Mouse (Mus musculus) lung, postnatal 4 days (tissue): Measurements from ENCODE around the gene Podnl1.

Source experiments
- DNase-seq, 2 experiments: peaks; one replicate each; pipeline ENCODE4 v3.0.0; 2021

Gene Podnl1

DNA sequence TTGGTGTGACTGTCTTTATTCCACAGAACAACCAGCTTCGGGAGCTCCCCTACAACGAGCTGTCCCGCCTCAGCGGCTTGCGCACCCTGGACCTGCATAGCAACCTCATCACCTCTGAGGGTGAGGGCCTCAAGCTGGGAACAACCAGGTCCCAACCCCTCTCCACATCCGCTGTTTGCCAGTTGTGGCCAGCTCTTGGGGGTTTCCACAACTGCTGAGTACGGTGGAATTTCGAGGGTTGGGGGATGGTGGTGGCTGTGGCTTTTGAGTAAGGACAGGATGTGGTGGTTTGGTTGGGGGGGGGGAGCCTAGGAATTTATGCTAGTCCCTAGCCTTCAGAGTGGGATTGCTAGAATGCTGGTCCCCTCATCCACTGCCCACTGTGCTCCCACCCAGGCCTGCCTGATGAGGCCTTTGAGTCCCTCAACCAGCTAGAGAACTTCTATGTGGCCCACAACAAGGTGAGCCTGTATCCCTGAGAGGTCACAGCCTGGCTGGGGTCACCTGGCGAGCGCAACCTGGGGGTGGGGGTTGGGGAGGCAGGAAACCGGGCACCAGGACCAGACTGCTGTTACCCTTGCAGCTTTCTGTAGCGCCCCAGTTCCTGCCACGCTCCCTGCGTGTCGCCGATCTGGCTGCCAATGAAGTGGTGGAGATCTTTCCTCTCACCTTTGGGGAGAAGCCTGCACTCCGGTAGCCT lies 1.6 kb downstream of the Podnl1 start:
- peak in 1 of 2 experiments; percentile 44 for DNase-seq

DNA sequence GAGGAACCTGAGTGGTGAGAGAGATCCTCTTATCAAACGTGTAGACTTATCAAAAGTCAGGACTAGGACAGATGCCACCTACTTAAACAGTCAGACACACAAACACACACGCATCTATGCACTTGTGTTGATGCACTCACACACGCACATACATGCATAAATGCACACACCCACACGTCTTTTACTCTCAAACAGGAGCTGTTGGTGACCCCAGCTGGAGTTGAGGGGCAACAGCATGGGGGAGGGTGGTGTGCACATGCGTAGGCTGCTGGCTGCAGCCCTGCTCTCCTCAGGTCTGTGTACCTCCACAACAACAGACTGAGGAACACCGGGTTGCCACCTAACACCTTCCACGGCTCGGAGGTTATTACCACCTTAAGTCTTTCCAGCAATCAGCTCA lies 2.5 kb downstream of the Podnl1 start:
- no peak for DNase-seq

DNA sequence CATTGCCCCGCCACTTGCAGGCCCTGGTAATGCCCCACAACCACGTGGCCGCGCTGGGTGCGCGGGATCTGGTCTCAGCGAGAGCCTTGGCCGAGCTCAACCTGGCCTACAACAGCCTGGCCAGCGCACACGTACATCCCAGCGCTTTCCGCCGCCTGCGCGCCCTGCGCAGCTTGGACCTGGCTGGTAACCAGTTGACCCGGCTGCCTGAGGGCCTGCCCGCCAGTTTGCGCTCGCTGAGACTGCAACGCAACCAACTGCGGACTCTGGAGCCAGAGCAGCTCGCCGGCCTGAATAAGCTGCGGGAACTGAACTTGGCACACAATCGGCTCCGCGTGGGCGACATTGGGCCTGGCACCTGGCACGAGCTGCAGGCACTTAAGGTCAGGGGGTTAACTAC lies 5.0 kb downstream of the Podnl1 start:
- peak in 1 of 2 experiments; percentile 31 for DNase-seq

DNA sequence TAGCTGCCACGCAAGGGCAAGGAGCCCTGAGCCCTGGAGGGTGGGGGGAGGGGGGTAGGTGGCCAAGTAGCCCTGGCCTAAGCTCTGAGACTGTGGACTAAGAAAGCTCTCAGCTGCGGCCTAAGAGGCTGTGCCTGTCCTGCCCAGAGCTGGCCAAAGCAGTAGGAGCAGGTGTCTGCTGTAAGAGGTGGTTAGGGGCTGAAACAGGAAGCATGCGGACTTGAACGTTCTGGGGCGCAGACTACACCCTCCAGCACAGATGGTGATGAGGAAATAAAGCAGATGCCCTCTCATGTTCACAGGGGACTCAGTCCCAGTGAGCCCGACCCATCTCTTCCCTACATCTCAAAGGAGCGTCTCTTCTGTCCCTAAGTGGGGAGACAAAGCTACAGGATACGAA lies 6.4 kb downstream of the Podnl1 start:
- DNase-seq = no peak

DNA sequence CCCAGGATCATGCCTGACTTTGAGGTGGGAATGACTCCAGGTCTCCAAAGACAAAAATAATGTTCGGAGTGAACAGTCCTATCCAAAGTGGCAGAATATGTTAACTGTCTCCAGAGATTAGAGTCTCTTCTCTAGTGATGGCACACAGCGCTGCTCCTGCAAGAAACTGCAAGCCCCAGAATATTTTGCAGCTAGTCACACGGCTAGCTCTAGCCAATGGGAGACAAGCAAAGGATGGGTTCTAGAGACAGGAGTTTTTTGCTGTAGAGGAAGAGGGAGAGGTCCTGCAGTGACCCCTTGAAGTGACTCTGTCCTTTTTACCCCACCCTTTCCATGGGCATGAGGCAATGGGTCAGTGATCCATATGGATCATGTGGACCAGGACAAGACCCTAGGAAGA lies 12.1 kb downstream of the Podnl1 start:
- no peak for DNase-seq

DNA sequence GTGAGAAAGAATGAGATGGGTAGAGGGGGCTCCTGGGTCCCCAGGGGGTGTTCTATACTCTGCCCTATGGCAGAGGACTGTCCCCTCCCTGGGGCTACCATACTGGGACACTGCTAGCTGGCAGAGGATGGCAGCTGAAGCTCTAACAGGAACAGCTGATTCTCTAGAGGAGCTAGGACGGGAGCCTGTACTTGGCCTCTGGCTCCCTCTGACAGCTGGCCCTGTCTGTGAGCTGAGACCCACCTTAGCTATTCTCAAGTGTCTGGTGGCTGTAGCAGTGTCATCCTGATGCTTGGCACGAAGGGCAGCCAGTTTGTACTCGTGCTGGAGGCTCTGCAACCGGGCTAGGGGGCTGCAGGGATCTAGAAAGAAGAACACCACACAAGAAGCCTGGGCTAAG lies 15.0 kb downstream of the Podnl1 start:
- no peak for DNase-seq

DNA sequence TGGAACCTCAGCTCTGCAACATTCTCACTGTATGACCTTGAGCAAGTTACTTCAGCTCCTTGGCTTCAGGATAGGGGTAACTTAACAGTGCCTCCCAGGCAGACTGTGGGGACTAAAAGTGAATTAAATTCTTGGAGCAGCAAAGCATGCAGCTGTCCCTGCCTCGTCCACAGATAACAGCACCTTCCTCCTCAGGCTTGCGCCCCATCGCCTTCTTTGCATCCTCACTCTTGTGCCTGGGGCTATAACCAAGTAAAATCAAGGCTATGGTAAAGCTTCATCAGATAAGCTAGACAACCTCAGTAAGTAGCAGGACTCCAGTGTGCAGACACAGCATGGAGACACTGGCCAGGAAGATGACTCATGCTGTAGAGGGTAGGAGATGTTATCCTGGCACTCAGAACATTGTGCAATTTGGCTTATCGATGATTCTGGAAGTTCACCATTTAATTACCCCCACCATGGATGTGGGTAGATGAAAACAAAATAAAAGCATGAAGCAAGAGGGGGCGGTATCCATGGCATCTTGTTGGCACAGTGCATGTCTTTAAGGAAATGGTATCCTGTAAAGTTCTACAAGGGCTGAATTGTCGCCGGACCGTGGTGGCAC lies 19.0 kb downstream of the Podnl1 start:
- no peak for DNase-seq

DNA sequence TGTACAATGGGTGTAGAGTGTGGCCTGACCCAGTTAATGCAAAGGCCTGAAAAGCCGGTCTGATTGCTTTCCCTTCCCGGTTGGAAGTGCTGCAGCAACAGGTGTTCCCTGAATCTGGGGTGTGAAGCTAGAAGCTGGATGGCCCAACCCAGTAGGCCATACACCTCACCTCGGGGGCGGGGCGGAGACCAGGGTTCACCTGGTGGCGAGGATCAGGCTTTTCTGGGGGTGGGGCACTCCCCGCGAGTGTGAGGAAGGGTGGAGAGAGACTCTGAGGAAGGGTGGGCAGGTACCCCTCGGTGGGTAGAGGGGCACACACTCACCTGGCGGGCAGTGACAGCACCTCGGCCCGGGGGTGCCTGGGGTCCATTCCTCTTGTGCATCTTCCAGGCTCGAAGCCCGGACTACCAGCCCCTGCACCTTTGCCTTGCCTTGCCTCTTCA lies 21.6 kb downstream of the Podnl1 start:
- peak in 1 of 2 experiments; percentile 59 for DNase-seq

DNA sequence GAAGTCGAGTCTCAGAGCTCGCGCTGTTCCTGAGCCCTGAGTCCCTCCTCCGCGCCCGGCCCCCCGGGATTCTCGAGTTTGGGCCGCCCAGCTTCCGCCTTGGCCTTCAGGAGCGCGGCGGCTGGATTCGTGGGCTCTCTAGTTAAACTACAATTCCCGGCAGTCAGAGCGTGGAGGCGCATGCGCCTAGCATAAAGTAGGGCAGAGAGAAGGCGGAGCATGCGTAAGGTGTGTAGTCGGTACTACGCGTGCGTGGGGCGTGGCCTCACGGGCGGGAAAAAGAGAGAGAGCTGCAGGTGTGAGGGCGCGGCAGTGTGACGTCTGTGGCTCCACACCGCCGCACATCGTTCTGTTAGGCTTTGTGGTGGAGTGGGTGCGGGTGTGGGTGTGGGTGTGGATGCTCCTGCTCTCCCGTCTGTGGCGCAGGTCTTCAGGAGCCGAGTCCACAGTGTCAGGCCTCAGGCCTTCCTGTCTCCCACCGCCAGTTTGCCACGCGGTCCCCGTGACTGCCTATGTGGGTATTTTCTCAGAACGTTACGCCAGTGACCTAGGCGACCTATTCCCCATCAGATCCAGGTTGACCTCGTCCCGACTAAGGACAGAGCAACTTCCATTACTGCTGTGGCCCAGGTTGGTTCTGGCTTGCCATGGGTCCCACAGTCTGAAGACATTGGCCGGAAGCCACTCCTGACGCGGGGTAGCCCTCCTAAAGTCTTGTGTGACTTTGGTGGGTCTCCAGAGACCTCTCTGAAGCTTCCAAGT lies 22.2 kb downstream of the Podnl1 start, which contains the start of the genes Cc2d1a and 4930432K21Rik:
TSS of gene Cc2d1a (minus strand) at position 168 of the 762 bp plus-strand sequence.
TSS of gene 4930432K21Rik (plus strand) at position 257 of the 762 bp plus-strand sequence.
- DNase-seq = peak; percentile 94 to 96

DNA sequence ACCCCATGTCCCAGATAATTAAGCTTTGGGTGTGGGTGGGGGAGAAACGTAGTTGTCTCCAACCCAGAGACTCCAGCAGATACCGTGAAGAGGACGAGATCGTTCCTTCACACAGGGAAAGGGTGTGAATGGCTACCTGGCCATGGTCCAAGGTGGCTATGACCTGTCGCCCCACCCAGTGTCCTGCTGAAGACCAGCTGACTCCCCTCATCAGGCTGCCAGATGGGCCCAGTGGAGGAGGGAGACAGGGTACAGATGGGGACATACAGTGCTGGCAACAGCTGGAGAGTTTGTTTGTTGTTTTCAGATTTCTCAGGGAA lies 22.7 kb downstream of the Podnl1 start:
- peak in 1 of 2 experiments; percentile 59 for DNase-seq

DNA sequence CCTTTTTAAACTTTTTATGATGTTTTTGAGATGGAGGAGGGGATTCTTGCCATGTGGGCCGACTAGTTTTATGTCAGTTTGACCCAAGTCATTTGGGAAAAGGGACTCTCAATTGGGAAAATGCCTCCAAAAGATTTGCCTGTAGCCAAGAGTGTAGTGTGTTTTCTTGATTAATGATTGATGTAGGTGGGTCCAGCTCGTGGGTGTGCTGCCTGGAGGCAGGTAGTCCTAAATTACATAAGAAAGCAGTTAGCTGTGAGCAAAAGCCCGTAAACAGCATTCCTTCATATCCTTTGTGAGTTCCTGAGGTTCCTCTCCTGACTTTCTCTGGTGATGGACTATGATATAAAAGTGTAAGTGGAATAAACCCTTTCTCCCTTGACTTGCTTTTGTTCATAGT lies 23.4 kb downstream of the Podnl1 start:
- no peak for DNase-seq

DNA sequence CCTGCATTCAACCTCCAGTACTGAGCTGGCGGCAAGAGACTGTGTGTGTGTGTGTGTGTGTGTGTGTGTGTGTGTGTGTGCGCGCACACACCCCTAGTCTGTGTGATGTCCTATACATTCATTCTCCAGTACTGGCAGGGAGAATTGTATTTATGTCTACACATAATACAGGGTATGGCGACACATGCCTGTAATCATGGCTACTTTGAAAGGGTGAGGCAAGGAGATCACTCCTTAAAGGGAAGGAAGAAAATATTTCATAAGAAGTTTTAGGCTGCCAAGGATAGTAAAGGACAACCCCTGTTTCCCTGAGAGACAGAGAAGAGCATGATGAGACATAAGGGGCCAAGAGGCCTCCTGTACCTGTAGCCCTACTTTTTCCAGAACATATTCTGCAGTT lies 31.8 kb downstream of the Podnl1 start:
- DNase-seq = no peak

DNA sequence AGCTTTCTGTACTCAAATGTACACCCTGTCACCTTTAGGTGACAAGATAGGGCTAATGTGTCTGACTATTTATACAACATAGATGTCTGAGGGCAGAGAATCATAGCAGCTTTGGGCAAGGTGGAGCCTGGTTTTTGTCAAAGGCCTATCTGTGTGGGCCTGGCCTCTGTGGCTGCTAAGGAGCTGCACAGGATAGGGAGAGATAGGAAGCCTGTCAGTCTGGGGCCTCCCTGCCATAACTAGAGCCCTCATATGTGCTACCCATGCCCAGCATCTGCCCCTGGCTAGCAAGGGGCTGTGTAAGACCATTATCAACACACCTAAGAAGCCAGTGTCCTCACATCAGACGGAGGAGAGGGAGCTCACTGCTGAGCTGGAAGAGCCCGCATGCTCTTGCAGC lies 41.9 kb downstream of the Podnl1 start:
- no peak for DNase-seq

DNA sequence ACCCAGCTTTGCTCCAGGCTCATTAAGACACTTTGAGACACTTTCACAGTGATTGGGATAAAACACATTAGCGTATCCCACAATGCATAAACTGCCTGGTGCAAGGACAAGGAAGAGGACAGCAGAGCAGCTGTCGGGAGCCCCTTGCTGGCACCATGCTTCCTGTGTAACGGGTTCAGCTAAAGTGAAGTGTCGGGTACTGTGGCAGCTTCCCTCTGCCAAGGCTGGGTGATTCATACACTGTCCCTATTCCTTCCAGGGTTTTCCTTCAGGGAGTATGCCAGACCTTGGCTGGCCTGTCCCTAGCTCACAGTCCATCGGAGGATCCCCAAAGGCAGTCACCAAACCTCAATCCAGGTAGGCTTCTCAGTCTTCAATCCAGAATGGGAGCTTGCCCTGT lies 44.3 kb downstream of the Podnl1 start:
- no peak for DNase-seq

DNA sequence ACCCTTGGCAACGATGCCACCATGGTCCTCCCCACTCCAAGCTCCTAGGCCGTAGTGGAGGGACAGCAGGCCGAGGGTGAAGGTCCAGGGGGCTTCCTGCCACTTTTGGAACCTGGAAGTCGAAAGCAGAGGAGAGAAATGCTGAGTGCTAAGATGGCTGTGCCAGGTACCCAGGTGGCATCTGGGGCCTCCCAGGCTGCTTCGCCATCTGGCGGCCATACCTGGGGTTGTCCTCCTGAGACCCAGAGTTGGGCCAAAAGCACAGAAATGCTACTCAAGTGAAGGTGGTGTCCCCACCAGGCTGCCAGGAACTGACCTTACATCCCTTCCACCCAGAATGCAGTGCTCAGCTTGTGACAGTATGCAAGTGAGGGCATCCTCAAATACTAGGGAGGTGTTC lies 48.1 kb downstream of the Podnl1 start:
- no peak for DNase-seq

DNA sequence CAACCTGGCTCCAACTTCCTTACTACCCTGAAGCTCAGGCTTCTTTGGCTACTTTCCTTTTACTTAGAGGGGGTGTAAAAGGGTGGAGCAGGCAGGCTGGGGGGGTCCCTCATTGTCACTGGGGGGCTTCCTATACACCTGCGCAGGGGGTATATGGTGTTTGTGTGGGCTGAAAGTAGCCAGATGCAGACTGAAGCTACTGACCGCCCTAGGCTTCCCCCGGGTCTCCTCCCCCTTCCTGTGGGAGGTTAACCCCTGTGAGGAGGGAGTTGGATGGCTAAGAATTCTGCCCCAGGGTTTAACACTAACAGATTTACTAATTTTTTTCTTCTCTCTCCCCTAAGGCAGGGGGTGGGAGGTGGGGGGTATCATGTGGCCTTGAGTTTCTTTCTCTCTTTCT lies 50.8 kb downstream of the Podnl1 start:
- DNase-seq = no peak

DNA sequence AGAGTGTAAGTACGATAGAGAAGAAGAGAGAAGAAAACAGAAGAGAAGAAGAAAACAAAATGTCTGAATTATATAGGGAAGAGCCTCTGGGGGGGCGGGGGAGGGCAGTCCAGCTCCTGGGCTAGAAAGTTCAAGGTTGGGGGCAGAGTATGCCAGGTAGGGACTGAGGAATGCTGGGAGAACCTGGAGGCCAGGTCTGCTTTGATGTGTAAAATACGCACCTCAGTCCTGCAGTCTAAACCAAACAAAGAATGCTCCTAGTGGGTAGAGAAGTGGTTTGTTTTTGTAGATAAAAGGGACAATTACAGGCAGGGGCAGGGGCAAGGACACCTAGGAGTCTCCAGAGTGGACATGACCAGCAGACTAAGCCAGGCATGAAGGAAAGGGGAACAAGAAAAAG lies 51.6 kb downstream of the Podnl1 start:
- no peak for DNase-seq

DNA sequence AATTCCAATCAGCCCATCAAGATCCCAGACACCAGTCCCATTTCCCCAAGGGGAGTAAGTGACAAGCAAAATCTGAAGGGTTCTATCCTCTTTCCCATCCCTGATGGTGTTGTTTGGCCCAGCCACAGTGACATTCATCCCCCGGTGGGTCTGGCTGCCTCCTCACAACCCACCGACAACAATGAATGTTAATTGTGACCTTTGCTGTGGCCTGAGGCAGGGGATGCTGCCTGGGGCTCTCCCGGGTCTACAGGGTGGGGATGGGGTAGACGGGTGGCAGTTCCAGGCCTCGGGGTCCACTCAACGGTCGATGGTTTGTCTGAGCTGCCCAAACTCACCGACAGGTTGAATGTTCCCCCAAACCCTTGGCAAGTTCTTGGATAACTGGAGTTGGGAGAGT lies 52.8 kb downstream of the Podnl1 start:
- no peak for DNase-seq

DNA sequence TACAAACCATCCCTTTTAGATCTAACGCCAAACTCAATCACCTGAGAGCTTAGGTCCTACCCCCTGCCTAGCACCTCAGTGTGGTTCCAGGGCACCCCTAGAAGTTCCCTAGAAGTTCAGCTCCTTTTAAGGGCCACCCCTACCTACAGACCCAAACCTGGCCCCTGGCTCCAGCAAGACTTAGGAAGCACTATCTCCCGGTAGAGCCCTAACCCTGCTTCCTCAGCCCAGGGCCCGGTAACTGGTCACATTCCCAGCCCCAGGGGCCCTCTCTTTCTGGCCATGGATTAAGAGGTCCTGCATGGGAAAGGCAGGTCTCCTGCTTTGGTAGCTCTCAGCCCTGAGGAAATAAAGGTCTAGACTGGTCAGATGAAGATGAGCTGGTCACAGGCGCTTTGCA lies 54.2 kb downstream of the Podnl1 start:
- DNase-seq = no peak

DNA sequence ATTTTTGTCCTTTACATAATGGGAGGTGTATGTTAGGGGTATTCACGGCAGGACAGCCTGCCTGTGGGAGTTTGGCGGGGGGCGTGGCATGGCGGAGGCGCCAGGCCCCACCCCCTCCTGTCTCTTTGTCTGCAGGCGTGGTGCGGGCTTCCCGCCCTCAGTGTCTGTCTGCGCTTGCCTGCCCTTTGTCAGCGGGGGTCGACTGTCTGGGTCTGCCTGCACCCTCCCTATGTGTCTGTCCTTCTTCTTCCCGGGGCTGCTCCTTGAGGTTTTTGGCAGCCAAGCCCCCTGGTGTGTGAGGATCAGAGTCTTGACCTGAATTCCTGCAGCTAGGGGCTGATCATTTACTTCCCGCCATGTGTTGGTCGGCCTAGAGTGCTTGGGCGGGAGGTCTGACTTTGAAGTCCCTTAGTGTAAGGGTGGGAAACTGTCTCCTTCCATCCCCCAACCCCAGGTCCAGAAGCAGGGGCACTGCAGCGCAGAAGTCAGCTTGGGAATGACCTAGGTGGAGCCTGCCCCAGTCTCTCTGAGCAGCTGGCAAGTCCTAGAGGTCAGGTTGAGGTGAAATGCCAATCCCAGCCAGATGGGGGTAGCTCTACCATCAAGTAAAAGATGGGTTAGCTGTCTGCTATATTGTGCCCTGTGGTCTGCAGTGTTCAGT lies 54.9 kb downstream of the Podnl1 start:
- DNase-seq = peak; percentile 69 to 71
